Comparison of ENCODE assay signal across 8 mouse cellular contexts in the genomic region with DNA sequence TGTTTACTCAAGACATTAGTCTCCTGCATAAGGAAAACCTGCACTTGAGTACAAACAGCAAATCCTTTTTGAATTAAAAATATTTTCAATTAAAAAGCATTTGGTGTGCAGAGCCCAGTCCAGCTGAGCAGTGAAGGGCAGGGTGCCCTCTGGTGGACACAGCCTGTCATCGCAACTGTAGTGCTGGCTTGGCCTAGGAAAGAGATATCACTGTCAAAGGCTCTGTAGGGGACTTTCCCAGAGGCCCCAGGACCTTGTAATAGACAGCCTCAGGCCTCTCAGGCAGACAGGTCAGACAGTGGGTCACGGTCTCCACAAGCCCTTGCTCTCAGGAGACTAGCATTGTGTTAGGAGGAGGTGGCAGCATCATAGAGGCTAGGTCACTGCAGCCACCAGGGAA.
A peak's percentile ranks its signal among the peaks of the same experiment; 100 is the strongest.
DNase-seq lines count a peak whose midpoint lies in the region; ATAC-seq and TF ChIP-seq lines count a peak whose summit lies in the region.

No protein-coding gene starts in this region.

- peaks cover 16% of the 10 kb centered on the region for H3K36me3 ChIP-seq in liver, embryonic 12.5 days
- peaks cover 44% of the 10 kb centered on the region for H3K36me3 ChIP-seq in limb, embryonic 12.5 days
- no peaks in the 10 kb centered on the region for H3K36me3 ChIP-seq in testis, adult 2 months (ENCODE audit: control insufficient read depth, insufficient read depth, low read length)

- peak; percentile 98 for TF ChIP-seq CTCF in embryonic fibroblast, embryonic 13.5 days (IDR thresholded peaks at IDR 0.05; ENCODE audit: borderline replicate concordance, insufficient read depth, low read length)
- peak; percentile 86; the same call in 1 of the 2 replicates for TF ChIP-seq CTCF in testis, adult 2 months (IDR thresholded peaks at IDR 0.05; ENCODE audit: control insufficient read depth, insufficient read depth, insufficient replicate concordance, low read depth, low read length)

- ATAC-seq in liver, embryonic 12.5 days: no peak
- ATAC-seq in limb, embryonic 12.5 days (ENCODE audit: insufficient number of reproducible peaks, insufficient read depth, low FRiP score, low TSS enrichment, low read depth): no peak

- peak; percentile 68 for DNase-seq in liver
- DNase-seq in brain, adult 2 months (ENCODE audit: low read depth, low spot score): peak; percentile 78
- peak; percentile 72 for DNase-seq in induced T-regulatory cell, adult 2 months (ENCODE audit: low read depth)
- peak; percentile 49 to 56 for DNase-seq in natural killer cell, adult 2 months (ENCODE audit: low spot score in 2 of 2)

- H3K27ac ChIP-seq in liver, embryonic 12.5 days: no peak overlapping the region
- no peak overlapping the region for H3K27ac ChIP-seq in embryonic fibroblast, embryonic 13.5 days (ENCODE audit: insufficient read depth, low read length)
- peak overlapping the region; percentile 43; the same call in 1 of the 2 replicates for H3K27ac ChIP-seq in limb, embryonic 12.5 days
- H3K27ac ChIP-seq in testis, adult 2 months (ENCODE audit: control insufficient read depth, insufficient read depth, low read depth, low read length): no peak overlapping the region

- no peak overlapping the region for H3K9ac ChIP-seq in liver, embryonic 12.5 days
- H3K9ac ChIP-seq in limb, embryonic 12.5 days (replicated peaks): no peak overlapping the region

- no peak overlapping the region for H3K4me2 ChIP-seq in liver, embryonic 12.5 days
- no peak overlapping the region for H3K4me2 ChIP-seq in limb, embryonic 12.5 days

- 9% methylated on average over 2 of the region's 2 CpGs for WGBS in liver, embryonic 12.5 days (ENCODE audit: insufficient replicate concordance)
- WGBS in limb, embryonic 12.5 days: 9% methylated on average over 2 of the region's 2 CpGs

- H3K4me1 ChIP-seq in liver, embryonic 12.5 days: no peaks in the 10 kb centered on the region
- no peaks in the 10 kb centered on the region for H3K4me1 ChIP-seq in embryonic fibroblast, embryonic 13.5 days (ENCODE audit: control insufficient read depth, insufficient read depth, low read length)
- H3K4me1 ChIP-seq in limb, embryonic 12.5 days (replicated peaks): peaks cover 15% of the 10 kb centered on the region
- no peaks in the 10 kb centered on the region; the same call in 1 of the 2 replicates for H3K4me1 ChIP-seq in testis, adult 2 months (ENCODE audit: control insufficient read depth, insufficient read depth, low read length)

- no peak for TF ChIP-seq POLR2A in embryonic fibroblast, embryonic 13.5 days (IDR thresholded peaks at IDR 0.05; ENCODE audit: low read depth, low read length)
- TF ChIP-seq POLR2A in testis, adult 2 months (IDR thresholded peaks at IDR 0.05; ENCODE audit: control insufficient read depth, low read depth, low read length): no peak

- H3K9me3 ChIP-seq in liver, embryonic 12.5 days (replicated peaks): no peaks in the 10 kb centered on the region
- H3K9me3 ChIP-seq in limb, embryonic 12.5 days: no peaks in the 10 kb centered on the region

- H3K4me3 ChIP-seq in liver, embryonic 12.5 days: no peak overlapping the region
- no peak overlapping the region for H3K4me3 ChIP-seq in embryonic fibroblast, embryonic 13.5 days (ENCODE audit: insufficient read depth, low read length)
- no peak overlapping the region for H3K4me3 ChIP-seq in limb, embryonic 12.5 days (replicated peaks)
- no peak overlapping the region for H3K4me3 ChIP-seq in testis, adult 2 months (ENCODE audit: control insufficient read depth, low read depth, low read length)

- no peaks in the 10 kb centered on the region for H3K27me3 ChIP-seq in liver, embryonic 12.5 days (replicated peaks)
- H3K27me3 ChIP-seq in limb, embryonic 12.5 days: peaks cover 4% of the 10 kb centered on the region; the same call in 1 of the 2 replicates
- no peaks in the 10 kb centered on the region for H3K27me3 ChIP-seq in testis, adult 2 months (ENCODE audit: control insufficient read depth, insufficient read depth, low read length)
